Mouse (Mus musculus) cerebellum, postnatal 25 days (tissue): Measurements from ENCODE around the gene Col6a2.

Source experiments
- DNase-seq, 2 experiments: peaks; one replicate each; pipeline ENCODE4 v3.0.0; 2021; ENCODE audit warnings: mixed read lengths in 2 of 2

The Col6a2 gene

GRCm38 (mm10) chr10:76622928-76623680 lies at the start of gene Col6a2:
Col6a2 (minus strand) TSS chr10:76623630.
- peak; percentile 83 to 91 for DNase-seq

- no peak for DNase-seq
Observed at GRCm38 (mm10) chr10:76671939-76672338, 48.5 kb upstream of the Col6a2 start.

- no peak for DNase-seq
Observed at GRCm38 (mm10) chr10:76668947-76669284, 45.5 kb upstream of the Col6a2 start.

GRCm38 (mm10) chr10:76668261-76668946 lies 45.0 kb upstream of the Col6a2 start:
- DNase-seq = no peak

GRCm38 (mm10) chr10:76667197-76667805 lies 43.9 kb upstream of the Col6a2 start:
- DNase-seq = no peak

GRCm38 (mm10) chr10:76665551-76665950 lies 42.1 kb upstream of the Col6a2 start:
- no peak for DNase-seq

- peak; percentile 46 to 67 for DNase-seq
Observed at GRCm38 (mm10) chr10:76664156-76665115, 41.0 kb upstream of the Col6a2 start.

- no peak for DNase-seq
Observed at GRCm38 (mm10) chr10:76653345-76654336, 30.2 kb upstream of the Col6a2 start.

- DNase-seq = no peak
Observed at GRCm38 (mm10) chr10:76650662-76651342, 27.4 kb upstream of the Col6a2 start.

- DNase-seq = no peak
Observed at GRCm38 (mm10) chr10:76648738-76649137, 25.3 kb upstream of the Col6a2 start.

- no peak for DNase-seq
Observed at GRCm38 (mm10) chr10:76647390-76647789, 24.0 kb upstream of the Col6a2 start.

GRCm38 (mm10) chr10:76645686-76646085 lies 22.3 kb upstream of the Col6a2 start:
- DNase-seq = no peak

- DNase-seq = no peak
Observed at GRCm38 (mm10) chr10:76645066-76645465, 21.6 kb upstream of the Col6a2 start.

- DNase-seq = no peak
Observed at GRCm38 (mm10) chr10:76643999-76644398, 20.6 kb upstream of the Col6a2 start.

GRCm38 (mm10) chr10:76643446-76643845 lies 20.0 kb upstream of the Col6a2 start:
- no peak for DNase-seq

- DNase-seq = no peak
Observed at GRCm38 (mm10) chr10:76642628-76643434, 19.4 kb upstream of the Col6a2 start.

GRCm38 (mm10) chr10:76641894-76642627 lies 18.6 kb upstream of the Col6a2 start:
- no peak for DNase-seq

- no peak for DNase-seq
Observed at GRCm38 (mm10) chr10:76639952-76640351, 16.5 kb upstream of the Col6a2 start.

GRCm38 (mm10) chr10:76636601-76637000 lies 13.2 kb upstream of the Col6a2 start:
- no peak for DNase-seq
